Mouse (Mus musculus) mammary gland, adult 2 months (tissue): ENCODE measurements around the gene Postn. TPM values are rescaled to one million over a fixed set of nuclear protein-coding genes. Genes with fewer than 3 reads are reported as not detected.

Source experiments
- polyA plus RNA-seq: library from polyadenylated mRNA; depleted of rRNA; stranded (reverse); fragments of >200 nt; gene quantifications from 2 replicates; pipeline ENCODE4 v1.2.3, GENCODE M21; 2012; ENCODE audit warnings: low replicate concordance; rRNA removed

Gene Postn
- 135 and 298 TPM in 2 replicates for polyA plus RNA-seq

GRCm38 (mm10) chr3:54360897-54361296, at the start of gene Postn:
Gene Postn, plus strand, starts transcription at chr3:54361109.

Other genes with a start within 250 kb of the Postn start
- gene Trpc4, start 205.1 kb upstream of the Postn start, polyA plus RNA-seq = 0.11 TPM in 1 of 2 replicates, not detected in the other